Mouse (Mus musculus) left cerebral cortex, postnatal 10 days (tissue): Measurements from ENCODE around the gene Dgat2. TPM values are rescaled to one million over a fixed set of nuclear protein-coding genes. Genes with fewer than 3 reads are reported as not detected.

ENCODE experiments used
- DNase-seq, 2 experiments: peaks; one replicate each; pipeline ENCODE4 v3.0.0; 2021 to 2022; ENCODE audit warnings: low spot score in 2 of 2, mixed read lengths in 1 of 2; ENCODE audit errors: extremely low spot score in 1 of 2
- intact Hi-C: fragments of 180-260 bp; cut with DNase I; formaldehyde crosslinking; loops from one replicate; pipeline ENCODE4 v1.15.1; 2025
- total RNA-seq, 2 experiments: library from RNA; stranded (reverse); gene quantifications; 2 replicates each; pipeline ENCODE4 v1.2.3; 2021

The Dgat2 gene
- total RNA-seq, 2 experiments from 2014 or later: 91.8 to 94.0 TPM

- intact Hi-C loops: no loop called here
- DNase-seq: no peak
Observed at GRCm38 (mm10) chr7:99170519-99170918, 12.0 kb downstream of the Dgat2 start.

GRCm38 (mm10) chr7:99169717-99170403 is 12.7 kb downstream of the Dgat2 start:
- intact Hi-C loops: no loop called here
- DNase-seq: peak in 1 of 2 experiments; percentile 13

GRCm38 (mm10) chr7:99168756-99169155 is 13.8 kb downstream of the Dgat2 start:
- intact Hi-C loops: no loop called here
- peak in 1 of 2 experiments; percentile 11 for DNase-seq

- peak in 1 of 2 experiments; percentile 10 for DNase-seq
- intact Hi-C loops: no loop called here
Observed at GRCm38 (mm10) chr7:99167939-99168338, 14.6 kb downstream of the Dgat2 start.

GRCm38 (mm10) chr7:99166159-99166558 is 16.4 kb downstream of the Dgat2 start:
- intact Hi-C loops: no loop called here
- DNase-seq: peak in 1 of 2 experiments; percentile 18

- DNase-seq: no peak
- intact Hi-C loops: no loop called here
Observed at GRCm38 (mm10) chr7:99164873-99165410, 17.6 kb downstream of the Dgat2 start.

GRCm38 (mm10) chr7:99162462-99162861 is 20.1 kb downstream of the Dgat2 start:
- intact Hi-C loops: no loop called here
- DNase-seq: no peak

- intact Hi-C loops: no loop called here
- DNase-seq: no peak
Observed at GRCm38 (mm10) chr7:99161961-99162360, 20.6 kb downstream of the Dgat2 start.

GRCm38 (mm10) chr7:99161529-99161928 is 21.0 kb downstream of the Dgat2 start:
- no peak for DNase-seq
- intact Hi-C loops: no loop called here

GRCm38 (mm10) chr7:99160995-99161394 is 21.5 kb downstream of the Dgat2 start:
- intact Hi-C loops: no loop called here

GRCm38 (mm10) chr7:99159446-99159845 is 23.1 kb downstream of the Dgat2 start:
- intact Hi-C loops: no loop called here

More at GRCm38 (mm10) chr7:99160995-99161394, 21.5 kb downstream of the Dgat2 start:
- DNase-seq: no peak

GRCm38 (mm10) chr7:99158904-99159303 is 23.6 kb downstream of the Dgat2 start:
- DNase-seq: no peak

More at GRCm38 (mm10) chr7:99159446-99159845, 23.1 kb downstream of the Dgat2 start:
- no peak for DNase-seq

GRCm38 (mm10) chr7:99158011-99158410 is 24.5 kb downstream of the Dgat2 start:
- intact Hi-C loops: no loop called here
- DNase-seq: no peak

More at GRCm38 (mm10) chr7:99158904-99159303, 23.6 kb downstream of the Dgat2 start:
- intact Hi-C loops: no loop called here

- DNase-seq: no peak
- intact Hi-C loops: no loop called here
Observed at GRCm38 (mm10) chr7:99156737-99157136, 25.8 kb downstream of the Dgat2 start.

- no peak for DNase-seq
- intact Hi-C loops: no loop called here
Observed at GRCm38 (mm10) chr7:99155311-99156289, 26.9 kb downstream of the Dgat2 start.

GRCm38 (mm10) chr7:99154648-99155151 is 27.8 kb downstream of the Dgat2 start:
- intact Hi-C loops: no loop called here
- DNase-seq: no peak

- intact Hi-C loops: no loop called here
Observed at GRCm38 (mm10) chr7:99153686-99154202, 28.8 kb downstream of the Dgat2 start.

GRCm38 (mm10) chr7:99152756-99153155 is 29.8 kb downstream of the Dgat2 start:
- intact Hi-C loops: no loop called here
- no peak for DNase-seq

More at GRCm38 (mm10) chr7:99153686-99154202, 28.8 kb downstream of the Dgat2 start:
- DNase-seq: no peak

- intact Hi-C loops: no loop called here
- DNase-seq: peak; percentile 90 to 95
Observed at GRCm38 (mm10) chr7:99151342-99151741, 31.2 kb downstream of the Dgat2 start.
